Mouse (Mus musculus) left cerebral cortex, adult 2 months (tissue): ENCODE measurements around the gene Sh3bgrl2. TPM values are rescaled to one million over a fixed set of nuclear protein-coding genes. Genes with fewer than 3 reads are reported as not detected.

Experiments
- DNase-seq, 2 experiments: peaks; one replicate each; pipeline ENCODE4 v3.0.0; 2021 to 2022; ENCODE audit warnings: low spot score in 2 of 2, mixed read lengths in 1 of 2; ENCODE audit errors: extremely low spot score in 1 of 2
- H3K27ac ChIP-seq: fragments of 200-600 bp; 2 replicates; pipeline ENCODE4 v1.8.1; 2022
- H3K4me3 ChIP-seq: fragments of 200-600 bp; 2 replicates; pipeline ENCODE4 v1.8.1; 2022
- CTCF ChIP-seq: fragments of 200-600 bp; IDR thresholded peaks from 2 replicates; pipeline ENCODE4 v1.8.1; 2022; ENCODE audit warnings: antibody characterized with exemption, mild to moderate bottlenecking, moderate library complexity
- intact Hi-C: fragments of 180-260 bp; cut with DNase I; formaldehyde crosslinking; loops from one replicate; pipeline ENCODE4 v1.15.1; 2025
- total RNA-seq, 2 experiments: library from RNA; stranded (reverse); gene quantifications; 2 replicates each; pipeline ENCODE4 v1.2.3; 2021

Sh3bgrl2 gene
- total RNA-seq, 2 experiments from 2014 or later = 30.7 to 36.1 TPM

DNA sequence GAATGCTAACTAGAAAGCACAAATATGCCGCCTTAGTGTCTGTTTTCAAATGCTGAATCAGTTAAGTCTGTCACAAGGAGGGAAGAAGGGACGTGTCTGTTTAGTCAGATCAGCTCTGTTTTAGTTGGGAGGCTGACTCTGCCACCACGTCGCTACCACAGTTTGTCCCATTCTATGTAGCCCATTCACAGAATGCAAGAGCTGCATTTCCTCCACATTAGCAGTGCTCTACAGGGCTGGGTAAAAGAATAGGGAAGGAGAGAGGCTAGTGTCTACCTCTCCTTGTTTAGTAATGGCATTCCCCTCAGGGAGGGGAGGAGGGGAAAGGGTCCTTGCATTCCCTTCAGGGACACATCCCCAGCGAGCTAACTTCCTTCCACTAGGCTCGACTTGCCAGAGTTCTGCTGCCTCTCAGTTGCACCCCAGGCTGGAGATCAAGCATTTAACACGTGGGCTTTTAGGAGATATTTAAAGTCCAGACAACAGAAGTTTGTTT is 68.5 kb downstream of the Sh3bgrl2 start:
- Histone ChIP-seq H3K4me3 (no peak overlapping the region), H3K27ac (no peak overlapping the region)
- no peak for TF ChIP-seq CTCF
- intact Hi-C loops = no loop called here
- DNase-seq = no peak

- Histone ChIP-seq H3K4me3 (no peak overlapping the region), H3K27ac (no peak overlapping the region)
- no peak for TF ChIP-seq CTCF
- DNase-seq = no peak
- intact Hi-C loops = no loop called here
These were observed 75.3 kb downstream of the Sh3bgrl2 start for GRCm38 (mm10) chr9:83623455-83623854.

- TF ChIP-seq CTCF = no peak
- intact Hi-C loops = no loop called here
- Histone ChIP-seq H3K4me3 (no peak overlapping the region), H3K27ac (no peak overlapping the region)
- no peak for DNase-seq
These were observed 76.1 kb downstream of the Sh3bgrl2 start for GRCm38 (mm10) chr9:83624193-83624592.

DNA sequence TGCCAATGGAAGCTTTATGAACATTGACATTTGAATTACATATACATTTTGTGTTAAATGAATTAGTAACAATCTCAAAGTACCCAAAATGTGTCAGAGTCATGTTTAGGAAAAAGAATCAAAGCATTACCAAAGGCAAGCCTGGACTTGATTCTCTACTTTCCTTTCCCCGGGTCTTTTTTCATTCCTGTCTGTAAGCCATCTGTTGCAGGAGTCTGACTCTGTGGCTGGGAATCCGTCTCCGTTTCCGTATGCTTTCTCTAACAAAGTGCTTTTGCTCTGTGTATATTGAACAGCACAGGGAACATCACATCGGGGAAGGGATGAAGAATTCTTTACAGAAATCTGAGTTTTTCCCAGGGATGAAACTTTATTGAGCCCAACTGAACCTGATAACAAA is 77.0 kb downstream of the Sh3bgrl2 start:
- no peak for DNase-seq
- intact Hi-C loops = no loop called here
- Histone ChIP-seq H3K27ac (no peak overlapping the region), H3K4me3 (no peak overlapping the region)
- no peak for TF ChIP-seq CTCF

DNA sequence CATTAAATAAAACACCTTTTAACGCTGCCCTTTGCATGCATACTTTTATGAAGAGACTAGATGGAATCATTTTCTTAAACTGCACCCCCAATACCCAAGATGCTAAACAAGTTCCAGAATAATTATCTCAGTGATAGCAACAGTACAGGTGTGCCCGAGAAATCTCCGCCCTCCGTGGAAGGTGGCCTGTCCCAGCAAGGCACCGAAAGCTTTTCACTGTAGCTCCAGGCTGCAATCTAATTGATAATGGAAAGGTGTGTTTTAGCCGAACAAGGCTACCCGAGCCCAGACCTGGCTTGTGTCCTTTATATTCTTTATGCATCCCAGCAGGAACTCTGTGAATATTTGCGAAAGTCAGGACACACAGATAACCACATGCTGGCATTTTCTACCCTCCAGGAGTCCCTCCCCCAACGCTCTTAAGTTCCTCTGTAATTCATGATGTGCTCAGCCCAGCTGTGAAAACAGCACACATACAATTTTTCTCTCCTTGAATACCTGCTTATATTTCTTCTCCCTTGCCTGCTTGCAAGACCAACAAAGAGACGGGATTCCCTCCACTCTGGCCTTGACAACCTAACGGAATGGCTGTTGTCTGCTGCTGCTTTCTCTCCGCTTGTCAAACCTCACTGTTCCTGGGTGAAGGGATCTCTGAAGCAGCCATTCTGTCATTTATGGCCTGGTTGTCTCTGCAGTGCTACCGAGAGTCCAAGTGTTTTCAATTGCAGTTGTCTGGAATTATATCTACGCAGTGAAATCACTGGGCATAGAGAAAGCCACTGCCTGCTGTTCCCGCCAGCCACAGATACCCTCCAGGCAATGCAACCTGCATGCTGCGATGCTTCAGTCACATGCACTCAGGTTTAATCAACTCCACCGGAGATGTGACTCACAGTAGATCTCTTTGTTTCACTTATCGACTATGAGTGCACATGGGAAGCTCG is 80.8 kb downstream of the Sh3bgrl2 start:
- H3K27ac ChIP-seq = no peak overlapping the region
- no peak for DNase-seq
- H3K4me3 ChIP-seq = no peak overlapping the region
- TF ChIP-seq CTCF = no peak
- intact Hi-C loops = no loop called here

DNA sequence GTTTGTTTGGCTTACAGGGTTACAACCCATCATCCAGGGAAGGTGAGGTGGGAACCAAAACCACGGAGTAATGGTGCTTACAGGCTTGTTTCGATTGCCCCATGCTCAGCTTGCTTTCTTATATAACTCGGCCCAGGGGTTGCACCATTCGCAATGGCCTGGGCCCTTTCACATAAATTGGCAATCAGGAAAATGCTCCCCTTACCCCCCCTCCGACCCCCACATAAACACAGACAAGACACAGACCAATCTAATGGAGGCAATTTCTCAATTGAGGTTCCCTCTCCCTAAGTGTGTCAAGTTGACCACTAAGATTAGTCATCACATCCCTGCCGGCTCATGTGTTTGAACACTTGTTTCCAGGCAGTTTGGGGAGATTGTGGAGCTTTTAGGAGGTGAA is 82.2 kb downstream of the Sh3bgrl2 start:
- no peak for TF ChIP-seq CTCF
- no peak overlapping the region for H3K4me3 ChIP-seq
- DNase-seq = no peak

GRCm38 (mm10) chr9:83631920-83632319 is 83.8 kb downstream of the Sh3bgrl2 start:
- no peak overlapping the region for H3K4me3 ChIP-seq
- no peak overlapping the region for H3K27ac ChIP-seq
- no peak; the same call in none of the 2 replicates for TF ChIP-seq CTCF
- intact Hi-C loops = no loop called here
- DNase-seq = no peak

More for the DNA sequence above, 82.2 kb downstream of the Sh3bgrl2 start:
- H3K27ac ChIP-seq = no peak overlapping the region
- intact Hi-C loops = no loop called here

GRCm38 (mm10) chr9:83634703-83635102 is 86.6 kb downstream of the Sh3bgrl2 start:
- H3K4me3 ChIP-seq = no peak overlapping the region
- TF ChIP-seq CTCF = no peak
- DNase-seq = no peak
- H3K27ac ChIP-seq = no peak overlapping the region
- intact Hi-C loops = no loop called here

- Histone ChIP-seq H3K27ac (no peak overlapping the region), H3K4me3 (no peak overlapping the region)
- TF ChIP-seq CTCF = no peak
- no peak for DNase-seq
- intact Hi-C loops = no loop called here
These were observed 87.9 kb downstream of the Sh3bgrl2 start for GRCm38 (mm10) chr9:83635997-83636396.

- DNase-seq = no peak
- Histone ChIP-seq H3K27ac (no peak overlapping the region), H3K4me3 (no peak overlapping the region)
These were observed 95.0 kb downstream of the Sh3bgrl2 start for GRCm38 (mm10) chr9:83643139-83643538.

GRCm38 (mm10) chr9:83643833-83644232 is 95.7 kb downstream of the Sh3bgrl2 start:
- intact Hi-C loops = no loop called here
- no peak overlapping the region for H3K27ac ChIP-seq

More at GRCm38 (mm10) chr9:83643139-83643538, 95.0 kb downstream of the Sh3bgrl2 start:
- intact Hi-C loops = no loop called here
- TF ChIP-seq CTCF = no peak

GRCm38 (mm10) chr9:83646215-83646614 is 98.1 kb downstream of the Sh3bgrl2 start:
- H3K4me3 ChIP-seq = no peak overlapping the region
- H3K27ac ChIP-seq = no peak overlapping the region
- intact Hi-C loops = no loop called here
- no peak for DNase-seq
- TF ChIP-seq CTCF = no peak

More at GRCm38 (mm10) chr9:83643833-83644232, 95.7 kb downstream of the Sh3bgrl2 start:
- TF ChIP-seq CTCF = no peak
- DNase-seq = no peak
- no peak overlapping the region for H3K4me3 ChIP-seq
